Mouse (Mus musculus) C2C12 (cell line): Measurements from ENCODE around the gene Sstr3.

Experiments
- CEBPB ChIP-seq: IDR thresholded peaks from one replicate; pipeline ENCODE4 v1.6.1; 2011; ENCODE audit warnings: low read depth, mild to moderate bottlenecking, control low read depth, moderate library complexity
- CTCF ChIP-seq: IDR thresholded peaks from one replicate; pipeline ENCODE4 v1.5.1; 2011; ENCODE audit not compliant: control insufficient read depth, insufficient read depth, insufficient read length
- MAX ChIP-seq: IDR thresholded peaks from one replicate; pipeline ENCODE4 v1.6.1; 2011; ENCODE audit warnings: mild to moderate bottlenecking, control low read depth
- MYOD1 ChIP-seq: IDR thresholded peaks from one replicate; pipeline ENCODE4 v1.6.1; 2011; ENCODE audit warnings: low read depth; ENCODE audit not compliant: control insufficient read depth, insufficient read length
- USF1 ChIP-seq: IDR thresholded peaks from one replicate; pipeline ENCODE4 v1.6.1; 2011; ENCODE audit warnings: low read depth, mild to moderate bottlenecking, control low read depth, moderate library complexity

DNA sequence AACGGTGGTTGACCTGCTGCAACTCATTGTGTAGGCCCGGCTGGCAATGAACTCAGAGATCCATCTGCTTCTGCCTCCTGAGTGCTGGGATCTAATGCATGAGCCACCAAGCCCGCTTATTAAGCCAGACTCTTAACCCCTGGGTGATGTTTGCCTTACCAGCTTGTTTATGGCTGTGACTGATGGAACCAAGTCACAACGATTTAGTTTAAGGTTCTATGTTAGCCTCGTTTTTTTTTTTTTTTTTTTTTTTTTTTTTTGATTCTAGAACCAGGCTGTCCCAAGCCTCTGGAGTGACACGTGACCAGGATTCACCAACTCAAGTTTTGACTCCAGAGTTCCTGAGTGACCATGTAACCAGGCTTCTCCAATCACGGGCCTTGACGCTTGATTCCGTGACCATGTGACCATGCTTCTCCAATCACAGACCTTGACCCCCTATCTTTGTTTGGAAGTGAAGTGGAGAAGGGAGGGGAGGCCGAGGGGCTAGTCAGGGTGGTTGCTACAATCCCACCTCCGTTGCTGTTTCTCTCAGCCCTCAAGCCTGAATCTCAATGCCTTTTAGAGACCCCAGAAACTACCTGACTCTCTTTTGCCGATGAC lies 35.1 kb downstream of the Sstr3 start:
- TF ChIP-seq USF1 (peak; percentile 75), CTCF (no peak), MYOD1 (no peak), MAX (no peak), CEBPB (no peak)
